Mouse (Mus musculus) forebrain, embryonic 11.5 days (tissue): ENCODE measurements around the gene Larp1. TPM values are rescaled to one million over a fixed set of nuclear protein-coding genes. Genes with fewer than 3 reads are reported as not detected.
A peak's percentile ranks its signal among the peaks of the same experiment; 100 is the strongest.

Source experiments
- ATAC-seq: fragments of 200-750 bp; cut with Nextera tagmentation; replicated peaks from 2 replicates; pipeline ENCODE4 v1.8.0; 2017; ENCODE audit warnings: moderate TSS enrichment; ENCODE audit not compliant: low FRiP score
- DNase-seq: peaks from one replicate; pipeline ENCODE4 v3.0.0-alpha.2; 2017; ENCODE audit warnings: low spot score
- H3K27ac ChIP-seq: fragments of 300-500 bp; sonication (generic); 2 replicates; pipeline ENCODE4 v1.5.1; 2014; ENCODE audit warnings: low read depth, low read length
- H3K27me3 ChIP-seq: fragments of 300-500 bp; sonication (generic); 2 replicates; pipeline ENCODE4 v1.6.1; 2014; ENCODE audit warnings: mild to moderate bottlenecking, low read length, mixed read lengths; ENCODE audit not compliant: control insufficient read depth, insufficient read depth
- H3K36me3 ChIP-seq: fragments of 300-500 bp; sonication (generic); 2 replicates; pipeline ENCODE4 v1.6.1; 2014; ENCODE audit warnings: mild to moderate bottlenecking, low read length, moderate library complexity, mixed read lengths; ENCODE audit not compliant: control insufficient read depth, insufficient read depth
- H3K4me1 ChIP-seq: fragments of 300-500 bp; sonication (generic); replicated peaks from 2 replicates; pipeline ENCODE4 v1.6.1; 2014; ENCODE audit warnings: low read length, mixed read lengths; ENCODE audit not compliant: control insufficient read depth, insufficient read depth
- H3K4me2 ChIP-seq: fragments of 300-500 bp; sonication (generic); 2 replicates; pipeline ENCODE4 v1.6.1; 2014; ENCODE audit warnings: low read depth, mild to moderate bottlenecking, low read length, moderate library complexity, mixed read lengths; ENCODE audit not compliant: severe bottlenecking
- H3K4me3 ChIP-seq: fragments of 300-500 bp; sonication (generic); 2 replicates; pipeline ENCODE4 v1.5.1; 2014; ENCODE audit warnings: low read depth, low read length
- H3K9ac ChIP-seq: fragments of 300-500 bp; sonication (generic); 2 replicates; pipeline ENCODE4 v1.6.1; 2014; ENCODE audit warnings: low read length
- H3K9me3 ChIP-seq: fragments of 300-500 bp; sonication (generic); 2 replicates; pipeline ENCODE4 v1.6.1; 2016; ENCODE audit warnings: low read length, mixed read lengths; ENCODE audit not compliant: control insufficient read depth
- WGBS: fragments of 180-500 bp; shearing (Covaris S2); extraction: QIAGEN DNeasy Blood & Tissue Kit; methylation state at CpG from one replicate; pipeline ENCODE4 v1.1.7; 2014; 5-methylcytosine and 5-hydroxymethylcytosine counted together
- polyA plus RNA-seq: library from polyadenylated mRNA; unstranded; fragments of >200 nt; fragmentation: Nextera tagmentation; extraction: Ambion mirVana; gene quantifications from 2 replicates; pipeline ENCODE4 v1.2.1, GENCODE M21; 2014

Gene Larp1
- polyA plus RNA-seq, 1 experiment from 2014 or later = 20.5 TPM

- Histone ChIP-seq H3K9me3 (no peaks in the 10 kb centered on the region), H3K27ac (no peak overlapping the region), H3K4me3 (no peak overlapping the region), H3K27me3 (peaks cover 1% of the 10 kb centered on the region; the same call in 1 of the 2 replicates), H3K4me1 (peaks cover 2% of the 10 kb centered on the region; the same call in 1 of the 2 replicates), H3K9ac (no peak overlapping the region), H3K4me2 (no peak overlapping the region), H3K36me3 (no peaks in the 10 kb centered on the region)
- DNase-seq (no peak), ATAC-seq (no peak)
- WGBS = 80% methylated on average over 3 of the region's 3 CpGs
Observed at GRCm38 (mm10) chr11:58102146-58102545, 93.3 kb downstream of the Larp1 start.

- 81% methylated on average over 9 of the region's 9 CpGs for WGBS
- DNase-seq (no peak), ATAC-seq (no peak)
- no peaks in the 10 kb centered on the region for H3K9me3 ChIP-seq
- peak overlapping the region; percentile 92; the same call in 1 of the 2 replicates for H3K4me3 ChIP-seq
- peaks cover under 1% of the 10 kb centered on the region; the same call in 1 of the 2 replicates for H3K4me1 ChIP-seq
- H3K27me3 ChIP-seq = no peaks in the 10 kb centered on the region
- H3K27ac ChIP-seq = no peak overlapping the region
- H3K4me2 ChIP-seq = peak overlapping the region; percentile 40
- peak overlapping the region; percentile 48 for H3K9ac ChIP-seq
- H3K36me3 ChIP-seq = no peaks in the 10 kb centered on the region
Observed at GRCm38 (mm10) chr11:58102581-58103343, 93.9 kb downstream of the Larp1 start.

DNA sequence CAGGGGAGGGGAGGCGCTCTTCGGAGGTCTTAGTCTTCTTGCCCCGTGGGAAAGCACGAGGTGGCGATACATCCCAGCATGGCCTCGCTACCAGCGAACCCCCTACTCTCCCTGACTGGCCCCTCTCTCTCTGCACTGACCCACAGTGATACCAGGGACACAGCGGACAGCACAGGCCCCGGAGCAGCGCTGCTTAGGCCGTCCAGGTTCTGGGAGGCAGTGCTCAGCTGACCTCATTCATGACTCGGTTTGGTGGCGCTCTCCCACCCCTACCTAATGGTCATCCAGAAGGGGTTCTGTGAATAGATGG is 94.4 kb downstream of the Larp1 start:
- WGBS = 52% methylated on average over 13 of the region's 13 CpGs
- peak; percentile 69 for DNase-seq
- ATAC-seq = no peak; the same call in 1 of the 2 replicates
- peak overlapping the region; percentile 92; the same call in 1 of the 2 replicates for H3K4me3 ChIP-seq
- H3K4me1 ChIP-seq = no peaks in the 10 kb centered on the region; the same call in 1 of the 2 replicates
- no peaks in the 10 kb centered on the region for H3K36me3 ChIP-seq
- no peaks in the 10 kb centered on the region for H3K9me3 ChIP-seq
- peak overlapping the region; percentile 40 for H3K4me2 ChIP-seq
- H3K27ac ChIP-seq = no peak overlapping the region
- peak overlapping the region; percentile 48 for H3K9ac ChIP-seq
- H3K27me3 ChIP-seq = no peaks in the 10 kb centered on the region

GRCm38 (mm10) chr11:58103697-58104306 is 94.9 kb downstream of the Larp1 start, which contains the start of gene Cnot8:
Gene Cnot8, plus strand, starts transcription at chr11:58104153.
- ATAC-seq (peak; percentile 96), DNase-seq (peak; percentile 99)
- peak within 1 kb of the TSS; percentile 72 for H3K27ac ChIP-seq
- peak within 1 kb of the TSS; percentile 90 for H3K9ac ChIP-seq
- H3K4me3 ChIP-seq = peak within 1 kb of the TSS; percentile 92
- H3K27me3 ChIP-seq = no peaks in the 10 kb centered on the region
- H3K4me2 ChIP-seq = peak within 1 kb of the TSS; percentile 70
- no peaks in the 10 kb centered on the region; the same call in 1 of the 2 replicates for H3K4me1 ChIP-seq
- no peaks in the 10 kb centered on the region for H3K36me3 ChIP-seq
- H3K9me3 ChIP-seq = no peaks in the 10 kb centered on the region
- under 1% methylated on average over 55 of the region's 55 CpGs for WGBS

GRCm38 (mm10) chr11:58104351-58104791 is 95.5 kb downstream of the Larp1 start:
- DNase-seq (no peak), ATAC-seq (peak; percentile 16; the same call in 1 of the 2 replicates)
- H3K27me3 ChIP-seq = no peaks in the 10 kb centered on the region
- under 1% methylated on average over 24 of the region's 24 CpGs for WGBS
- H3K9ac ChIP-seq = peak overlapping the region; percentile 90
- peak overlapping the region; percentile 72 for H3K27ac ChIP-seq
- no peaks in the 10 kb centered on the region for H3K9me3 ChIP-seq
- H3K4me2 ChIP-seq = peak overlapping the region; percentile 70
- H3K4me1 ChIP-seq = no peaks in the 10 kb centered on the region; the same call in 1 of the 2 replicates
- H3K4me3 ChIP-seq = peak overlapping the region; percentile 92
- H3K36me3 ChIP-seq = no peaks in the 10 kb centered on the region

GRCm38 (mm10) chr11:58107009-58107408 is 98.1 kb downstream of the Larp1 start:
- ATAC-seq (no peak), DNase-seq (no peak)
- Histone ChIP-seq H3K27ac (no peak overlapping the region), H3K4me1 (no peaks in the 10 kb centered on the region; the same call in 1 of the 2 replicates), H3K4me3 (no peak overlapping the region), H3K36me3 (peaks cover 15% of the 10 kb centered on the region; the same call in 1 of the 2 replicates), H3K27me3 (no peaks in the 10 kb centered on the region), H3K4me2 (no peak overlapping the region), H3K9ac (no peak overlapping the region), H3K9me3 (no peaks in the 10 kb centered on the region)
- 65% methylated on average over 3 of the region's 3 CpGs for WGBS

GRCm38 (mm10) chr11:58107664-58108337 is 98.9 kb downstream of the Larp1 start:
- H3K36me3 ChIP-seq = peaks cover 15% of the 10 kb centered on the region; the same call in 1 of the 2 replicates
- H3K27ac ChIP-seq = no peak overlapping the region
- ATAC-seq (no peak), DNase-seq (no peak)
- H3K4me2 ChIP-seq = no peak overlapping the region
- WGBS = 91% methylated on average over 4 of the region's 4 CpGs
- H3K4me1 ChIP-seq = no peaks in the 10 kb centered on the region; the same call in 1 of the 2 replicates
- H3K9me3 ChIP-seq = no peaks in the 10 kb centered on the region
- no peak overlapping the region for H3K9ac ChIP-seq
- no peaks in the 10 kb centered on the region for H3K27me3 ChIP-seq
- H3K4me3 ChIP-seq = no peak overlapping the region
